Mouse (Mus musculus): ENCODE results near the gene Ces5a.
A peak's percentile ranks its signal among the peaks of the same experiment; 100 is the strongest.

Ces5a gene

DNA sequence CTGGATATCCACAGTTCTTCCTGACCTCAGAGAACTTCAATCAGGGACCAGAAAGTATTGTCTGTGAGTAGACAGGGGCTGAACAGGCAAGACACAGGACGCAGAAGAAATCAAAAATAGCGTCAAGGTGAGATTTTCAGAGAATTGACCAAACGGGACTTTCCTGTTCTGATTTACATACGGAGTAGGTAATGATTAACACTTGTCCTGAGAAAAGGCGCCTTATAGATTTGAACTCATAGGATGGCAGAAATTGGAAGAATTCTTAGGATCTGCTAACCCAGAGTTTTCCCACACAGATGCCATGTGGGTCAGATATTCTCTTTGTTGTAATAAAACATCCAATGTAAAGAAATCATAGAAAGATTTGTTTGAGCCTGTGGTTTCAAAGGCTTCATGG lies at the start of gene Ces5a:
TSS of gene Ces5a (minus strand) at position 101 of the 400 bp plus-strand sequence.
- no peak for DNase-seq (ENCODE audit: low read depth, low spot score)

DNA sequence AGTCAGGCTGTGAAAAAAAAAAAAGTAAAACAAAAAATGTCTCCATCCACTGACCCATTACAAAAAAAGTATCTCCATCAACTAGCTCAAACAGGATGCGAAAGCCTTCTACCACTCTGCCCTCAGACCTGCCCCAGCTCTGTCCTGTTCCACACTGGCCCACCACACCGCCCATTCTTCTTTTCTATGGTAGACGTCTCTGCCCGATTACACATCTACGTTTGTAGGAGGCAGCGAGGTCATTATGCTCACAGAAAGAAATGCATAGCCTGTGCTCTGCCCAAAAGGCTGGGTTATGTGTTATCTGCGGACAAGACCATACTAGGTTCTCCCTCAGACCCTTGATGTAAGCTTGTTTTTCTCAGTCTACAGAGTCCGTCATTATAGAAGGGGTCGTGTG lies 37.2 kb upstream of the Ces5a start:
- DNase-seq (ENCODE audit: low read depth, low spot score) = no peak

DNA sequence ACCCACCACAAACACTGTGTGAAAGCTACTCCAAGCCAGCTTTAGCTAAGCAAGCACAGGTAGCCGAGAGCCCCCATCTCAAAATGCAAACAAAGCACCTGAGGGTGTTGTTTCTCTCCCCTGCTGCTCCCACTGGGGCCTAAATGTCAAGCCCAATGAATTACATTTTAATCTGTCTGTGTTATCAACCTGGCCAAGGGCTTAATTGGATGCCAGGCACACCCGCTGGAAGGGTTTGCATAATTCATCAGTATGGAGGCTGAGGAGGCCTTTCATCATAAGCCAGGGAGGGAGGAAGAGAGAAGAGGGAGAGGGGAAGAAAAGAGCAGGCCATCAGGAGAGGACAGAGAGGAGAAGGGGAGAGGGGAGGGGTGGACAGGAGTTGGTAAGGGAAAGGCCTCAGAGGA lies 36.5 kb upstream of the Ces5a start:
- no peak for DNase-seq (ENCODE audit: low read depth, low spot score)

DNA sequence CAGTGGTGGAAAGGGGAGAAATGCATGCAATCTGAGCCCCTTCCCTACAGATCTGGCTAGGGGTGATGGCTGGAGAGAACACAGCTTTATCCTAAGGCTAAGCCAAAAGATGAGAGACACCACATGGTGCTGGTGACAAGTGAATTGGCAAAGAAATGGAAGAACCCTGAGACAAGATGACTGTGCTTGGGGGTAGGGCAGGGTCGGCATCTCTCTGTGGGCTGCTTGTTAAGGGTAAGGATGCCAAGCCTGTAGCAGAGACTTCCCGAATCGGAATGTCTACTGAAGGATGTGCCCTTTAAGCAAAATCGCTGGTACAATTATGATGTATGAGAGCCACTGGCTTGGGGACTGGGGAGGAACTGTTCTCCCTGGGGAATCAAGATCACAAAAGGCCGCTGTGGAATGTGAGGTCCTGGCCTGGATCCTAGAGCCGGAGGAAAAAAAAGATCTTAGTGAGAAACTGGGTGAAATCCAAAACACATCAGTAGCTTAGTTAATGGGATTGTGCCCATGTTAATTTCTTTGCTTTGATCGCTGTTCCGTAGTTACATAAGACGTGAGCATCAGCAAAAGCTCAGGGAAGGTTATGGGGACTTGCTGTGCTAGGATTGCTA lies 35.8 kb upstream of the Ces5a start:
- no peak for DNase-seq (ENCODE audit: low read depth, low spot score)

DNA sequence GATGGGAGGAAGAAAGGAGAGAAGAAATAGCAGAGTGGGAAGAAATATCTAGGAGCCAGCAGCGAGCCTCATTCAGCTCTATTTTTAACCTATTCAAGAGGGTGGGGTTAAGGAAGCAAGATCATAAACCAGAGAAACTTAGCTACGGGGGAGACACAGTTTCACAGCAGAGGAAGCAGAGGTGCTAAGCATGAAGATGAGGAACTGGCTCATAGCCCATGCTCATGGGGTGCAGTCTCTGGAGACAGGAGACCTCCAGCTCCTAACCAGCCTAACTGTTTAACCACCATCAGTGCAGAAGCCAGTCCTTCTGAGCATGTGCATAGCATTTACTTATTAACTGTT lies 34.5 kb upstream of the Ces5a start:
- no peak for DNase-seq (ENCODE audit: low read depth, low spot score)

DNA sequence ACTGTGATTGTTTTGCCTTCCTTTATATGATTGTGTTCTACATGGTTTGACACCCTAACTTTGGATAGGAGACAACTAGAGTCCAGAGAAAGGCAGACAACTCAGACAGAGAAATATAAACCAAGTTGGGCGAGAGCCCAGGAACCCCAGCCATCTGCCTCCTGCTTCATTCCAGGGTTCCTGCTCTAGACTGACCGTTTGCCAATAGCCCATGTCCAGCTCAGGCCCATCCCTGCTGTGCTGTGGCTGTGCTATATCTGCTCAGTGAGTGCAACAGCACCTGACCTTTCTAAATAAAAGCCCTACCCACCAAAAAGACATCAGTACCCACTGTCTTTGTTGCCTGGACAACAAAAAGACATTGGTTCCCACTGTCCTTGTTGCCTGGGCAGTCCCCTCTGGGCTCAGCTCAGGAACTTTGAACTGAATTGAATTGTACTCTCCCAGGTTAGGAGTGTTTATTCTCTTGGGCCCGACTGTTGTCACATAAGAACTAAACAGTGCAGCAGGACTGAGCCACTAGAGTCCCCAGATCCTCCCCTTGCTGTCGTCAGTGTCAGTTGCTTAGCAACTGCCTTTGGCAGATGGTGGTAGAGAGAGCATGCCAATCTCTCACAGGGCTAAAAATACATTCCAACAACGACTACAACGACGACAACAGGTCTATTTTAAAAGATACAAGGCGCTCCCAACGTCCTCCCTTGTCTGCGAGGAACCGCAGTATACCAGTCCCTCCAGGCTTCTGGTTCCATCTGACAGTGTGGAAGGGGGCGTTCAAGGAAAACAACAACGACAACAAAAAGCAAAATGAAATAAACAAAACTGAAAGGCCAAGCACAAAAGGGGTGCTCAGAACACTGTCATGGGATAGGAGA lies 33.9 kb upstream of the Ces5a start:
- DNase-seq (ENCODE audit: low read depth, low spot score) = no peak

DNA sequence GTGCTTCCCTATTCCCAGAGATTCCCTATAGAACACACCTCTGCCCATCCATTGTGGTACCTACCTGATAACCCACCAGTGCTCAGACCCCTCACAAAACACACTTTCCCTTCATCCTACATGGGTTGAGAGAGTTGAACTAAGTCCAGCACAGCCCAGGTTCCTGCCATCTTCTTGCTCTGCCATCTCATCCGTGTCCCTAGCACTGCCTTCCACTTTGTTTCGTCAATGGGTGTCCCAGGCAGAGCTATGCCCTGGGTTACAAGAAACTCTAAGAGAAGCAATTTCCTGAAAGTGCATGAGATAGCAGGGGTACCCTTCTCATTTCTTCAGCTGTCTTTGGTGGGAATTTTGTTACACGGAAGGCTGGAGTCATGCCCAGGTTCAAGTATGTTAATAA lies 33.0 kb upstream of the Ces5a start:
- no peak for DNase-seq (ENCODE audit: low read depth, low spot score)

DNA sequence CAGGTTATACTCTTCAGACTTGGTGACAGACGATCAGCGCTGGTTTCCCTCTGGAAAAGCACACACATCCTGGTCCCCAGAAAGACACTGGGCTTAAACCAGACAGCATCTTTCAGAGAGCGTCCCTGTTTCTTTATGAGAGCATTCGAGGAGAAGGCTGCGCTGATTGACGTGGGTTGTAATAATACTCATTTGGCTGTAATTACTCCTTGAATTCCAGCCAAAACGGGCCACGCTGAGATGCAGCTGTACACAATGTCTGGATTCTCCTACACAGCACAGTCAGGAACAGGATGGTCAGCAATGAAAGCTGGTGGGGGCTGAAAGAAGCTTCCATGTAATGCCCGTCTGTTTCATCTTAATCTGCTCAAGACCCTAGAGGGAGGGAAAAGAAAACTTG lies 31.5 kb upstream of the Ces5a start:
- no peak for DNase-seq (ENCODE audit: low read depth, low spot score)

DNA sequence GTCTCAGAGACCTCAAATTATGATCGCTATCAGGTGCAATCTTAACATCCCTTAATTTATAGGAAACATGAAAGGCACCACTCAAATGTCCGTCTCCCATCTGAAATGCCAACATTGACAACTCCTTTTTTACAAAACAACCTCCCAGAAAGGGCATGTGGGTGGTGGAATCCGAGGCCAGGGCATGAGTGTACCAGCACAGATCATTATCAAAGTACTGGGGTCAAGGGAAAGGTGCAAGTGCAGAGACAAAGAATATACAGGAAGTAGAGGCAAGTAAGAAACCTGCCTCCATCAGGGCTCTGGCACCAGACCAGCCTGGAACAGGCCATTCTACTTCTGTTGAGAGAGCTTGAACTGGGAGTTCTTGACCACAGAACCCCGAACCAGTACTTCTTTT lies 29.0 kb upstream of the Ces5a start:
- DNase-seq (ENCODE audit: low read depth, low spot score) = no peak

DNA sequence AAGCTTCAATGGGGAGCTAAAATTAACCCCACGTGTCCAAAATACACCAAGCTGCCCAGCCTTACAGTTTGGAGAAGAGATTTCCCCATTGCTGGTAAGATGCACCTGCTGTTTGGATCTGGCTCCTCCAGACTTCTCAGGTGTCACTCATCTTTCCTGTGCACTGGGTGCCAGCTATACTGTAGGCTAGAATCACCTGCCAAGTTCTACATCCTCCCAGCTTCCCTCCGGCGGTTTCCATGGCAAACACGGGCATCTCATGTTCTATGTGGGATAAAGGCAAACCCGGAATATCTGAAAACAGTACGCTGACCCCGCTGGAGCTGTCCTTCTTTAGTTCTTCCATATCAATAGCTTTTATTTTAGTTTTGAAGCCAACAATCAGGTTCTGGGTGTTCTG lies 27.9 kb upstream of the Ces5a start:
- no peak for DNase-seq (ENCODE audit: low read depth, low spot score)

DNA sequence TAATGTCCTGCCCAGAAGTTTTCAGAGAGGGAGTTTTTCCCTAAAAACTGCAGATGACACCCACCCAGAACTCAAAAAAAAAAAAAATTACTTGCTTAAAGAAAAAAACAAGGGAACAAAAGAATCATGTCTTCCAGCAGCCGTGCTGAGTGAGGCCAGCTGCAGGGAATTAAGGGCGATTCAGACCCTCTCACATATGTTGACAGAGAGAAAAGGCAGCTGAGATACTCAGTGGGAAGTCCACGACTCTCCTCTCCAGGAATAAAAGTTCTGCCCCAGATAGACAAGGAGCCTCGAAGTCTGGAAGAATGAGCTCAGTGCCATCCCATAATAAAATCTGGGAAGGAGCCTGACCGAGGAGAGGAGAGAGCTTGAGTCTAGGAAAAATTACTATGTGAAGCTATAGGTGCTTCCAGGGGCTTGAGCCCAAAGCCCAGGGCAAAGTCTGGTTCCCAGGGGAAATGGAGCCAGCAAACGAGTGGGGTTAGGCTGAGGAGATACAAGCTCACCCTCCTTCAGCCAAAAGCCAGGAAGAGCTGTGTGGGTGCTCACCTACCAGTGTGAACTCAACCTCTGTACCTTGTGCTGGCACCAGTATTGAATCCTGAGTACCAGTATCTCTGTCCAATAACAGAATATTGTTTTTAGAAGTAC lies 27.1 kb upstream of the Ces5a start:
- DNase-seq (ENCODE audit: low read depth, low spot score) = no peak

DNA sequence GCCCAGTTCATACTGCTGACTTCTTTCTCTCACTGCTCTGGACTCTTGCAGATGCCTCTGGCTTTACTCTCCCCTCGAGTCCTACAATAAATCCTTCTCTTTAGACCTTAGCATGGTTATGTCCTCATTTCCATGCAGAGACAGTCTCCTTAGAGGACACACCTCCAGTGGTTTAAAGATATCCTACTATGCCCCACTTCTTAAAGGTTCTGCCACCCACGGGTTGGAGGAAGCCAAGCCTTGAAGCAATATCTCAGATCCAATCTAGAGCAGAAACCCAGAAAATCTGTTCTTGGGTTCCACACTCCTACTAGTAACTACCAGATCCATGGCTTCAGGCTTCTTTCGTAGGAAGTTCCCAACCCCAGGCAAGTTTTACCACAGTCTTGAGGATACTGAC lies 25.6 kb upstream of the Ces5a start:
- no peak for DNase-seq (ENCODE audit: low read depth, low spot score)

DNA sequence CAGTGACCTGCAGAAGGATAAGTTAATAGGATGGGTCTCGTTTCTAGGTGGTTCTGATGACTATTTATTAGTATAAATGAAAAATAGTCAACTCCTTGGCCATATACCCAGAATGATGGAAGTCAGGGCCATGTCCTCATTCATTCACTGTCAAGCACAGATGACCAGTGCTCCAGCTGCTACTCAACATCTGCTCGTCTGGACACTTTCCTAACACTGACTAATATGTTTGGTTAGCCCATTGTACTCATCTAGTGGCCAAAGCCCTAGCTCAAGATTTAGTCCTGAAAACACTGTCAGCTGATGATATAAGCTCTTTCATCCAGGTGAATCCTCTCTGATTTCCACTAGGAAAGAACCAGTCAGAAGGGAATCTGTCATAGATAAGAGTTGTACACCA lies 24.1 kb upstream of the Ces5a start:
- no peak for DNase-seq (ENCODE audit: low read depth, low spot score)

DNA sequence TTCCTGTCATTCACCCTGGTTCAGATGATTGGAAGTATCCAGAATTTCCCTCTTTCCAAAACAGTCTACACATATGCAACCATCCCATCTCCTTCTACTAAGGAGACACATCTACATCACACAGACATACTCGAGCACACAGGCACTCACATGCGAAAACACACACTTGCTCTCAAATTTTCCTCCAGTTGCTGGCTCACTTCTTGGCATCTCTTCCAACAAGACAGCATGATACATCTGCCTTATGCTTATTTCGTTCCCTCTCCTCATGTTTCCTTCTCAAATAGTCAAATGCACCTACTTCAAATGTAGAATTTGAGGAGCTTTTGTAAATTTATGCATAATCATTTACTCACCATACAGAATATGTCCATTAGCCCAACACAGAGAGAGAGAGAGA lies 33.0 kb downstream of the Ces5a start:
- no peak for DNase-seq (ENCODE audit: low read depth, low spot score)

DNA sequence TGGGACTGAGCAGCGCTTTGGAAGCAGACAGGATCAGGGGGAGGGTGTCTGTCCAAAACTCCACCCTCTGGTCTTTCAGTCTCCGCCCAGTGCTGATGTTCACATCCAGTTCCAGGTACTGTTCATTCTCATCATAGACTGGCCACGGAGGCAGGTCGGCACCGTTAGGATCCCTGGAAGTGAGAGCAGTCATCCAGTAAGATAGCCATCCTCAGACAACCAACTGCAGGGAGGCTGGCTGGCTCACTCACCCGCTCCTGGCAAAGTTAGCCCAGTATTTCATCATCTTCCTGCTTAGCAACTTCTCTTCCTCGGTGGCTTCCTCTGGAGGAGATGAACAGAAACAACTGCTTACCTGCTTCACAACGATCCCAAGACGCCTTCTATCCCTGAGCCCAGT lies 36.2 kb downstream of the Ces5a start:
- DNase-seq (ENCODE audit: low read depth, low spot score) = no peak

DNA sequence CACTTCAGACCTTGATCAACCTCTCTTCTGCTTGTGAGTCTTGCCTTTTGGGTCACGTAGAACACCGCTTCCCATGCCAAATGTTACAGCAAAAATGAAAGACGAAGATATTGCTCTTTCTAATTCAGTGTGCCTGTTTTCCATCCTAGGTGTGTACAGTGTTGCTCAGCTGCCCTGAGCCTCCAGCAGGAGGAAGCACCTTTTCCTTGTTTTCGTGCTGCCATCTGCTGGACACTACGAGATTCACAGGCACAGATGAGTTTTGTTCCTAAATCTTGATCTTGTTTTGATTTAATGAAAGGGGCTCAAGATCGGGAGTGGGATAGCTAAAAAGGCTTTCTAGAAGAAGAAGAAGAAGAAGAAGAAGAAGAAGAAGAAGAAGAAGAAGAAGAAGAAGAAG lies 40.3 kb downstream of the Ces5a start:
- peak; percentile 40 for DNase-seq (ENCODE audit: low read depth, low spot score)

DNA sequence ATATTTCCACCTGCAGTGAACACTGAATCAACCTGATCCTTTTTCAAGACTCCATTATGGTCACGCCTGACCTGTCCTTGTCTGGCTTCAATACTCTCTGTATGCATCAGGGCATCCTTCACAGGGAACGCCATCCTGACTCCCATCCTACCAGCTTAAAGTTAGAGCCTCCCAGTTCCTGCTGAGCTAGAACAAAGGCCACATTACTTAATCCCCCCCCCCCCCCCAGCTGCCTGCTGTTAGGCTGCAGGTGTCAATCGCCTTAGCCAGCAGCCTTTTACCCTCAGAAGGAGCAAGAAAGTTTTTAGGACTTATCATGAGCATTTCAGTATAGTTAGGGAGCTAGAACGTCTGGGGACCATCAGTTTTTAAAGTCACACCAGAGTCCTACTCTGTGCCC lies 46.9 kb downstream of the Ces5a start:
- DNase-seq (ENCODE audit: low read depth, low spot score) = no peak

DNA sequence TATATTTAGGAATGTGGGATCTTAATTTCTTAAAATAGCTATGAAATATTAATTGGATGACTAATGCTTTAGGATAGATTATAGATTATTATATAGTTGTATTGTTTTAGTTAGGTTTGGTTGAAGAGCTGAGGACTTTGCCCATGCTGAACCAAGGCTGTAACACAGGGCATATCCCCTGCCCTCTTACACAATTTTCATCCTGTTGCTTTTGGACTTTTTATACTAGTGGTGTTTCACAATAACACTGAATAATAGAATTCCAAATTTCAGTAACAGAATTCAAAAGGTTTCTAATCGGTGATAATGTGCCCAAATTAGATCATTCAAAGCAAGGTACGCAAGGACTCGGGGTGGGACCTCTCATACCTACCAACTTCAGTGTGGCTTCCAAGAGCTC lies 57.4 kb downstream of the Ces5a start:
- no peak for DNase-seq (ENCODE audit: low read depth, low spot score)

DNA sequence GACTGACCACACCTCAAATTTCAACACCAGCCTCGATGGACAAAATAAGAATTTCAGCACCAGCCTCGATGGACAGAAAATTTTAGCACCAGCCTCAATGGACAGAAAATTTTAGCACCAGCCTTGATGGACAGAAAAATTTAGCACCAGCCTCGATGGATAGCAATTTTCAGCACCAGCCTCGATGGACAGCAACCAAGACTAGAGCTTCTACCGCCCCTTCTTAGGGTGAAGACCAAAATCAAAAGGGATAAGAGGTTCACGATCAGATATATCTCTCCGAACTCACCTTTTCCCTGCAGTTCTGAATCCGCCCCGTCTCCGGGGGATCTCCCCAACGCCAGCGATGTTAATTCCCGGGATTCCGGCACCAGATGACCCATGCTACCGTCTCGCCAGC lies 65.9 kb downstream of the Ces5a start:
- DNase-seq (ENCODE audit: low read depth, low spot score) = peak; percentile 5

DNA sequence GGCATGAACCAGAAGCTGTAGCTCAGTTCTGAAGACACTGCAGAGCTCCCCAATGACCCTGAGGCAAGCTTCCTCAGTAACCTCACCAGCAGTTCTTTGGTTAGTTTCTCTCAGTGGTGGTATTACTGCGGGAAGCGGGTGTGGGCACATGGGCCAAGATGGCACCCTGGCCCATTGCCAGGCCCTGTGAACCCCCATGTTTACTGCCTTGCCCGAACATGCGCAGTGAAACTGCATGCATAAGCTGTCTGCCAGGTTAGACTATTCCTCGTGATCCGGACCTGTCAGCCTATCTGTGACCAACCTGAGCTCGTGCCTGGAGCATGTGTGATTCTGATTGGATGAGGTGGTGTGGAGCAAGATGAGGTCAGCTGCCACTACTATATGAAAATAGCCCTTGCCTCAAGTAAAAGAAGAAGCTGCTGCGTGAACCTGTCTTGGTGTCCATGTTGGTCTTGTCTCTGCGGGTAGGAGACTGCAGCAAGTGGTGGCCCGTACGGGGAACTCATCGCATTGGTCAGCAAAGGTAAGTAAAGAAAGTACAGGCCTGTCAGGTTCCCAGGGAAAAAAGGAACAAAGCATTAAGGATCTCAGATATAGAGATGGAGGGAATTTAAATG lies 81.3 kb downstream of the Ces5a start:
- DNase-seq (ENCODE audit: low read depth, low spot score) = no peak
